Comparison of ENCODE assay signal across 15 mouse cellular contexts in genomic region chr1:193198312-193198711, GRCm38 (mm10). TPM values are rescaled to one million over a fixed set of nuclear protein-coding genes. Genes with fewer than 3 reads are reported as not detected.
A peak's percentile ranks its signal among the peaks of the same experiment; 100 is the strongest.
DNase-seq lines count a peak whose midpoint lies in the region; ATAC-seq and TF ChIP-seq lines count a peak whose summit lies in the region.
"Had no signal": no experiment of that assay in that cellular context is flagged by ENCODE, and none has a peak within 500 bp of the region (broad histone marks: within the 10 kb centered on the region; RNA-seq: fewer than 3 reads in every experiment).

No protein-coding gene starts in this region.

- H3K27me3 ChIP-seq in limb, embryonic 15.5 days: no peaks in the 10 kb centered on the region
- no peaks in the 10 kb centered on the region for H3K27me3 ChIP-seq in limb, embryonic 10.5 days (ENCODE audit: low read depth, poor library complexity, severe bottlenecking)
- H3K27me3 ChIP-seq in CH12.LX (replicated peaks) (no peaks in the 10 kb centered on the region), myocyte (ENCODE audit: control insufficient read depth, insufficient read depth, insufficient read length) (no peaks in the 10 kb centered on the region)
- no peaks in the 10 kb centered on the region for H3K27me3 ChIP-seq in forebrain, embryonic 11.5 days (ENCODE audit: control insufficient read depth, insufficient read depth, low read length)
- H3K27me3 ChIP-seq: liver, embryonic 13.5 days had no signal

- dilution Hi-C loops in CH12.LX (cut with MboI; ENCODE audit: extremely low pct_ligation_motif_present, extremely low pct_unique_long_range_greater_than_20kb, low sequenced_read_pairs): no loop called here

- no peak for TF ChIP-seq POLR2A in CH12.LX (IDR thresholded peaks at IDR 0.05; ENCODE audit: low read depth, low read length)
- TF ChIP-seq POLR2A in myocyte (IDR thresholded peaks at IDR 0.05; ENCODE audit: insufficient read length, low read depth): no peak

- H3K36me3 ChIP-seq in limb, embryonic 15.5 days: no peaks in the 10 kb centered on the region
- no peaks in the 10 kb centered on the region for H3K36me3 ChIP-seq in limb, embryonic 10.5 days
- H3K36me3 ChIP-seq in CH12.LX (replicated peaks in 1 of 2; ENCODE audit: control insufficient read depth in 1 of 2, insufficient read depth in 1 of 2, low read length in 1 of 2) (peaks cover 53 to 68% of the 10 kb centered on the region in 2 experiments), myocyte (ENCODE audit: control insufficient read depth, insufficient read depth) (no peaks in the 10 kb centered on the region)
- H3K36me3 ChIP-seq in forebrain, embryonic 11.5 days (ENCODE audit: control insufficient read depth, insufficient read depth, low read length): no peaks in the 10 kb centered on the region
- H3K36me3 ChIP-seq: G1E; liver, embryonic 13.5 days had no signal

- H3K9me3 ChIP-seq in limb, embryonic 15.5 days: no peaks in the 10 kb centered on the region
- H3K9me3 ChIP-seq in limb, embryonic 10.5 days (replicated peaks): no peaks in the 10 kb centered on the region
- no peaks in the 10 kb centered on the region for H3K9me3 ChIP-seq in CH12.LX (replicated peaks; ENCODE audit: low read length)
- no peaks in the 10 kb centered on the region for H3K9me3 ChIP-seq in forebrain, embryonic 11.5 days (ENCODE audit: control insufficient read depth, low read length)
- H3K9me3 ChIP-seq: G1E; liver, embryonic 13.5 days had no signal

- H3K4me2 ChIP-seq in limb, embryonic 15.5 days: no peak overlapping the region
- H3K4me2 ChIP-seq in CH12.LX (ENCODE audit: insufficient read depth, low read depth, poor library complexity, severe bottlenecking) (peak overlapping the region; percentile 76), myocyte (ENCODE audit: low read depth) (peak overlapping the region; percentile 61)
- no peak overlapping the region for H3K4me2 ChIP-seq in forebrain, embryonic 11.5 days (ENCODE audit: low read depth, low read length, severe bottlenecking)
- H3K4me2 ChIP-seq: liver, embryonic 13.5 days had no signal

- no peak for DNase-seq in limb, embryonic 10.5 days (ENCODE audit: low spot score)
- peak; percentile 51 for DNase-seq in CH12.LX (ENCODE audit: extremely low read depth)
- DNase-seq in urinary bladder, postnatal 10 days (ENCODE audit: low spot score): no peak
- DNase-seq in forebrain, embryonic 11.5 days (ENCODE audit: low spot score): no peak
- DNase-seq in frontal cortex, postnatal 25 days (ENCODE audit: low spot score in 2 of 2): no peak
- DNase-seq: adrenal gland, adult 2 months; embryo, embryonic 11 days; heart, postnatal 14 days; kidney, adult 8-10 months; liver, embryonic 13.5 days; midbrain, embryonic 14.5 days had no signal

- H3K9ac ChIP-seq in limb, embryonic 15.5 days: no peak overlapping the region
- H3K9ac ChIP-seq in CH12.LX (ENCODE audit: insufficient read depth, low read depth): peak overlapping the region; percentile 37; the same call in 1 of the 2 replicates
- H3K9ac ChIP-seq in forebrain, embryonic 11.5 days (ENCODE audit: low read length): no peak overlapping the region
- H3K9ac ChIP-seq: liver, embryonic 13.5 days had no signal

- no peak overlapping the region for H3ac ChIP-seq in myocyte (ENCODE audit: control insufficient read depth, insufficient read length)

- in situ Hi-C loops in CH12.LX (cut with MboI; ENCODE audit: low pct_ligation_motif_present, low pct_unique_long_range_greater_than_20kb, low sequenced_read_pairs): no loop called here

- TF ChIP-seq CTCF in CH12.LX (conservative IDR thresholded peaks at IDR 0.05 in 1 of 2, IDR thresholded peaks at IDR 0.05 in 1 of 2; ENCODE audit: low read depth in 2 of 2, low read length in 2 of 2): peak in 1 of 2 experiments; percentile 50; a peak in 2 of 4 replicates

- peak; percentile 17; the same call in 1 of the 2 replicates for ATAC-seq in limb, embryonic 15.5 days (ENCODE audit: insufficient number of reproducible peaks, low FRiP score, low TSS enrichment, low read depth)
- ATAC-seq in erythroid progenitor cell, adult 5-6 weeks (replicated peaks; ENCODE audit: low FRiP score, poor library complexity, severe bottlenecking): 0 out of 2 replicates have a peak, but pooled peaks have one; percentile 10
- ATAC-seq in forebrain, embryonic 11.5 days (replicated peaks; ENCODE audit: low FRiP score): no peak

- TF ChIP-seq EP300 in CH12.LX (IDR thresholded peaks at IDR 0.05; ENCODE audit: low read length): no peak

- peak; percentile 54 for TF ChIP-seq RAD21 in CH12.LX (IDR thresholded peaks at IDR 0.05; ENCODE audit: low read depth, low read length)

- peaks cover 5% of the 10 kb centered on the region; the same call in 1 of the 2 replicates for H3K4me1 ChIP-seq in limb, embryonic 15.5 days
- H3K4me1 ChIP-seq in limb, embryonic 10.5 days: 0 out of 2 replicates have a peak, but pooled peaks cover 6% of the 10 kb centered on the region
- H3K4me1 ChIP-seq in CH12.LX (ENCODE audit: control insufficient read depth in 1 of 2, insufficient read depth in 2 of 2): peaks cover 21 to 70% of the 10 kb centered on the region in 2 experiments
- no peaks in the 10 kb centered on the region for H3K4me1 ChIP-seq in forebrain, embryonic 11.5 days (replicated peaks; ENCODE audit: control insufficient read depth, insufficient read depth, low read length)

- H3K27ac ChIP-seq in limb, embryonic 15.5 days: no peak overlapping the region
- no peak overlapping the region for H3K27ac ChIP-seq in limb, embryonic 10.5 days
- no peak overlapping the region for H3K27ac ChIP-seq in CH12.LX (ENCODE audit: insufficient read depth, low read depth)
- H3K27ac ChIP-seq in forebrain, embryonic 11.5 days (ENCODE audit: low read depth, low read length): no peak overlapping the region
- H3K27ac ChIP-seq: liver, embryonic 13.5 days had no signal

- H3K4me3 ChIP-seq in limb, embryonic 15.5 days: no peak overlapping the region
- no peak overlapping the region for H3K4me3 ChIP-seq in limb, embryonic 10.5 days
- no peak overlapping the region for H3K4me3 ChIP-seq in CH12.LX (replicated peaks in 1 of 3; ENCODE audit: low read depth in 2 of 3, low read length in 2 of 3, poor library complexity in 1 of 3)
- peak overlapping the region; percentile 3 for H3K4me3 ChIP-seq in myocyte
- no peak overlapping the region for H3K4me3 ChIP-seq in forebrain, embryonic 11.5 days (ENCODE audit: low read depth, low read length)
- H3K4me3 ChIP-seq: liver, embryonic 13.5 days had no signal

- H3K79me2 ChIP-seq in CH12.LX (replicated peaks; ENCODE audit: control insufficient read depth, extremely low read depth, insufficient read depth, poor library complexity, severe bottlenecking) (peaks cover 32% of the 10 kb centered on the region), myocyte (ENCODE audit: control insufficient read depth, insufficient read depth) (no peaks in the 10 kb centered on the region)

- 89% methylated on average over 2 of the region's 2 CpGs for WGBS in limb, embryonic 15.5 days
- 92% methylated on average over 2 of the region's 2 CpGs for WGBS in limb, embryonic 10.5 days
- WGBS in forebrain, embryonic 11.5 days: 85% methylated on average over 2 of the region's 2 CpGs

RNA-seq across cellular contexts. Expression of gene Traf3ip3, which starts 3.2 kb away (rescaled TPM):
- 16.3 and 44.2 TPM in 2 replicates for polyA plus RNA-seq in limb, embryonic 15.5 days (2015; fragmentation: Nextera tagmentation; extraction: Ambion mirVana)
- 1.0 and 1.5 TPM in 2 replicates for polyA plus RNA-seq in limb, embryonic 10.5 days (2016; fragmentation: Nextera tagmentation; extraction: Ambion mirVana)
- total RNA-seq in CH12.LX (2012; rRNA removed): 72.9 and 80.1 TPM in 2 replicates
- total RNA-seq in CH12.LX (2014; rRNA removed): 68.8 and 76.0 TPM in 2 replicates
- 60.9 and 96.4 TPM in 2 replicates for polyA plus RNA-seq in CH12.LX (2012; ENCODE audit: insufficient read length, low read depth)
- total RNA-seq in erythroid progenitor cell, adult 5-6 weeks (2015; ENCODE audit: low replicate concordance): 13.0 and 59.9 TPM in 2 replicates
- total RNA-seq in erythroid progenitor cell, adult 5-6 weeks (2017; ENCODE audit: low replicate concordance): 6.7 and 8.6 TPM in 2 replicates
- 11.5 TPM for polyA plus RNA-seq in myocyte (2012; fragmentation: generic; extraction: Trizol)
- 0.93 and 2.3 TPM in 2 replicates for polyA plus RNA-seq in forebrain, embryonic 11.5 days (2014; fragmentation: Nextera tagmentation; extraction: Ambion mirVana)

RNA-seq across cellular contexts. Expression of gene Lamb3, which starts 9.2 kb away (rescaled TPM):
- polyA plus RNA-seq in limb, embryonic 15.5 days (2015; fragmentation: Nextera tagmentation; extraction: Ambion mirVana): 8.6 and 11.1 TPM in 2 replicates
- 0.40 and 0.81 TPM in 2 replicates for polyA plus RNA-seq in limb, embryonic 10.5 days (2016; fragmentation: Nextera tagmentation; extraction: Ambion mirVana)
- total RNA-seq in CH12.LX (2012; rRNA removed) (10.1 and 10.2 TPM in 2 replicates), CH12.LX (2014; rRNA removed) (14.1 and 14.6 TPM in 2 replicates)
- polyA plus RNA-seq in CH12.LX (2012; ENCODE audit: insufficient read length, low read depth) (7.8 and 12.3 TPM in 2 replicates), myocyte (2012; fragmentation: generic; extraction: Trizol) (15.5 TPM)
- 13.0 TPM in 1 of 2 replicates, not detected in the other for total RNA-seq in erythroid progenitor cell, adult 5-6 weeks (2015; ENCODE audit: low replicate concordance)
- 1.3 TPM in 1 of 2 replicates, not detected in the other for total RNA-seq in erythroid progenitor cell, adult 5-6 weeks (2017; ENCODE audit: low replicate concordance)
- 0.28 and 0.44 TPM in 2 replicates for polyA plus RNA-seq in forebrain, embryonic 11.5 days (2014; fragmentation: Nextera tagmentation; extraction: Ambion mirVana)

RNA-seq across cellular contexts. Expression of gene A130010J15Rik, which starts 30.5 kb away (rescaled TPM):
- polyA plus RNA-seq in limb, embryonic 15.5 days (2015; fragmentation: Nextera tagmentation; extraction: Ambion mirVana): 16.5 and 18.1 TPM in 2 replicates
- polyA plus RNA-seq in limb, embryonic 10.5 days (2016; fragmentation: Nextera tagmentation; extraction: Ambion mirVana): 16.7 and 18.4 TPM in 2 replicates
- total RNA-seq in CH12.LX (2012; rRNA removed) (20.8 and 22.4 TPM in 2 replicates), CH12.LX (2014; rRNA removed) (18.6 and 19.4 TPM in 2 replicates)
- polyA plus RNA-seq in CH12.LX (2012; ENCODE audit: insufficient read length, low read depth) (6.5 and 9.1 TPM in 2 replicates), myocyte (2012; fragmentation: generic; extraction: Trizol) (5.1 TPM)
- total RNA-seq in erythroid progenitor cell, adult 5-6 weeks (2015; ENCODE audit: low replicate concordance): 0.36 and 1.7 TPM in 2 replicates
- 0.77 and 4.3 TPM in 2 replicates for total RNA-seq in erythroid progenitor cell, adult 5-6 weeks (2017; ENCODE audit: low replicate concordance)
- 13.7 and 14.3 TPM in 2 replicates for polyA plus RNA-seq in forebrain, embryonic 11.5 days (2014; fragmentation: Nextera tagmentation; extraction: Ambion mirVana)

RNA-seq across cellular contexts. Expression of gene Irf6, which starts 45.4 kb away (rescaled TPM):
- 50.1 and 56.9 TPM in 2 replicates for polyA plus RNA-seq in limb, embryonic 15.5 days (2015; fragmentation: Nextera tagmentation; extraction: Ambion mirVana)
- polyA plus RNA-seq in limb, embryonic 10.5 days (2016; fragmentation: Nextera tagmentation; extraction: Ambion mirVana): 8.0 and 8.9 TPM in 2 replicates
- total RNA-seq in CH12.LX (2012; rRNA removed) (9.7 and 13.0 TPM in 2 replicates), CH12.LX (2014; rRNA removed) (0.31 and 0.58 TPM in 2 replicates)
- polyA plus RNA-seq in CH12.LX (2012; ENCODE audit: insufficient read length, low read depth) (0.35 and 0.43 TPM in 2 replicates), myocyte (2012; fragmentation: generic; extraction: Trizol) (0.73 TPM)
- total RNA-seq in erythroid progenitor cell, adult 5-6 weeks (2015; ENCODE audit: low replicate concordance): not detected in 2 replicates
- 0.26 TPM in 1 of 2 replicates, not detected in the other for total RNA-seq in erythroid progenitor cell, adult 5-6 weeks (2017; ENCODE audit: low replicate concordance)
- polyA plus RNA-seq in forebrain, embryonic 11.5 days (2014; fragmentation: Nextera tagmentation; extraction: Ambion mirVana): 2.6 and 3.0 TPM in 2 replicates

Comparison
In these comparisons a context has a peak if more than half of its experiments do, and no peak if none do; other contexts are left out.
1. H3K4me2 ChIP-seq: peak in CH12.LX (single experiment) and myocyte (single experiment); none in limb, embryonic 15.5 days (single experiment) and forebrain, embryonic 11.5 days (single experiment).